Mouse (Mus musculus): ENCODE measurements around the gene Dab2ip. TPM values are rescaled to one million over a fixed set of nuclear protein-coding genes. Genes with fewer than 3 reads are reported as not detected.

Dab2ip gene
- polyA plus RNA-seq, 1 experiment from 2014 or later = 44.0 TPM

GRCm38 (mm10) chr2:35688121-35688520, 130.1 kb downstream of the Dab2ip start:
- Histone ChIP-seq H3K27ac (peak overlapping the region; percentile 47), H3K36me3 (no peaks in the 10 kb centered on the region), H3K27me3 (no peaks in the 10 kb centered on the region), H3K4me3 (no peak overlapping the region), H3K4me2 (no peak overlapping the region), H3K4me1 (replicated peaks) (peaks cover 99% of the 10 kb centered on the region), H3K9ac (no peak overlapping the region), H3K9me3 (replicated peaks) (no peaks in the 10 kb centered on the region)
- 45% methylated on average over 4 of the region's 4 CpGs for WGBS
- no peak for ATAC-seq (replicated peaks; ENCODE audit: insufficient number of reproducible peaks, insufficient read depth, low FRiP score, low read depth)

- H3K9ac ChIP-seq = no peak overlapping the region
- no peaks in the 10 kb centered on the region for H3K9me3 ChIP-seq (replicated peaks)
- WGBS = 83% methylated on average over 5 of the region's 5 CpGs
- peaks cover 99% of the 10 kb centered on the region for H3K4me1 ChIP-seq (replicated peaks)
- no peaks in the 10 kb centered on the region for H3K27me3 ChIP-seq
- no peaks in the 10 kb centered on the region for H3K36me3 ChIP-seq
- no peak overlapping the region for H3K4me3 ChIP-seq
- H3K4me2 ChIP-seq = no peak overlapping the region
- no peak for ATAC-seq (replicated peaks; ENCODE audit: insufficient number of reproducible peaks, insufficient read depth, low FRiP score, low read depth)
- H3K27ac ChIP-seq = peak overlapping the region; percentile 47
These were observed 130.5 kb downstream of the Dab2ip start for GRCm38 (mm10) chr2:35688581-35688980.

- no peaks in the 10 kb centered on the region for H3K36me3 ChIP-seq
- no peak overlapping the region for H3K4me3 ChIP-seq
- ATAC-seq (replicated peaks; ENCODE audit: insufficient number of reproducible peaks, insufficient read depth, low FRiP score, low read depth) = no peak
- no peak overlapping the region for H3K9ac ChIP-seq
- no peaks in the 10 kb centered on the region for H3K27me3 ChIP-seq
- WGBS = 53% methylated on average over 2 of the region's 2 CpGs
- no peaks in the 10 kb centered on the region for H3K9me3 ChIP-seq (replicated peaks)
- H3K4me2 ChIP-seq = no peak overlapping the region
- H3K27ac ChIP-seq = peak overlapping the region; percentile 81
- peaks cover 99% of the 10 kb centered on the region for H3K4me1 ChIP-seq (replicated peaks)
These were observed 131.8 kb downstream of the Dab2ip start for GRCm38 (mm10) chr2:35689881-35690280.

GRCm38 (mm10) chr2:35691257-35692049, 133.4 kb downstream of the Dab2ip start:
- Histone ChIP-seq H3K9me3 (replicated peaks) (no peaks in the 10 kb centered on the region), H3K9ac (peak overlapping the region; percentile 35), H3K27ac (peak overlapping the region; percentile 81), H3K4me1 (replicated peaks) (peaks cover 100% of the 10 kb centered on the region), H3K36me3 (no peaks in the 10 kb centered on the region), H3K4me3 (peak overlapping the region; percentile 31), H3K27me3 (no peaks in the 10 kb centered on the region), H3K4me2 (peak overlapping the region; percentile 57)
- 17% methylated on average over 7 of the region's 7 CpGs for WGBS
- peak; percentile 86 for ATAC-seq (replicated peaks; ENCODE audit: insufficient number of reproducible peaks, insufficient read depth, low FRiP score, low read depth)

GRCm38 (mm10) chr2:35692272-35692900, 134.3 kb downstream of the Dab2ip start:
- Histone ChIP-seq H3K4me2 (peak overlapping the region; percentile 57), H3K9me3 (replicated peaks) (no peaks in the 10 kb centered on the region), H3K27ac (peak overlapping the region; percentile 81), H3K27me3 (no peaks in the 10 kb centered on the region), H3K4me1 (replicated peaks) (peaks cover 100% of the 10 kb centered on the region), H3K9ac (peak overlapping the region; percentile 35), H3K36me3 (no peaks in the 10 kb centered on the region), H3K4me3 (peak overlapping the region; percentile 31)
- 53% methylated on average over 11 of the region's 11 CpGs for WGBS
- no peak for ATAC-seq (replicated peaks; ENCODE audit: insufficient number of reproducible peaks, insufficient read depth, low FRiP score, low read depth)

GRCm38 (mm10) chr2:35693037-35693436, 135.0 kb downstream of the Dab2ip start:
- Histone ChIP-seq H3K9me3 (replicated peaks) (no peaks in the 10 kb centered on the region), H3K27me3 (no peaks in the 10 kb centered on the region), H3K4me1 (replicated peaks) (peaks cover 99% of the 10 kb centered on the region), H3K4me2 (peak overlapping the region; percentile 57), H3K36me3 (no peaks in the 10 kb centered on the region), H3K27ac (peak overlapping the region; percentile 81), H3K4me3 (peak overlapping the region; percentile 31), H3K9ac (0 out of 2 replicates have a peak overlapping the region, but pooled peaks have one; percentile 35)
- no peak for ATAC-seq (replicated peaks; ENCODE audit: insufficient number of reproducible peaks, insufficient read depth, low FRiP score, low read depth)
- 58% methylated on average over 7 of the region's 7 CpGs for WGBS

GRCm38 (mm10) chr2:35694111-35694510, 136.0 kb downstream of the Dab2ip start:
- ATAC-seq (replicated peaks; ENCODE audit: insufficient number of reproducible peaks, insufficient read depth, low FRiP score, low read depth) = no peak
- peak overlapping the region; percentile 81 for H3K27ac ChIP-seq

GRCm38 (mm10) chr2:35696193-35696541, 138.1 kb downstream of the Dab2ip start:
- peak overlapping the region; percentile 81 for H3K27ac ChIP-seq
- 45% methylated on average over 7 of the region's 7 CpGs for WGBS
- peaks cover 93% of the 10 kb centered on the region for H3K4me1 ChIP-seq (replicated peaks)
- no peaks in the 10 kb centered on the region for H3K27me3 ChIP-seq
- ATAC-seq (replicated peaks; ENCODE audit: insufficient number of reproducible peaks, insufficient read depth, low FRiP score, low read depth) = no peak
- H3K4me3 ChIP-seq = no peak overlapping the region
- peak overlapping the region; percentile 34; the same call in 1 of the 2 replicates for H3K9ac ChIP-seq
- no peaks in the 10 kb centered on the region for H3K36me3 ChIP-seq
- H3K9me3 ChIP-seq (replicated peaks) = no peaks in the 10 kb centered on the region
- H3K4me2 ChIP-seq = peak overlapping the region; percentile 44

More at GRCm38 (mm10) chr2:35694111-35694510, 136.0 kb downstream of the Dab2ip start:
- 29% methylated on average over 2 of the region's 2 CpGs for whole genome bisulfite sequencing
- Histone ChIP-seq H3K4me3 (no peak overlapping the region), H3K9ac (no peak overlapping the region), H3K4me2 (peak overlapping the region; percentile 57), H3K9me3 (replicated peaks) (no peaks in the 10 kb centered on the region), H3K4me1 (replicated peaks) (peaks cover 99% of the 10 kb centered on the region), H3K27me3 (no peaks in the 10 kb centered on the region), H3K36me3 (no peaks in the 10 kb centered on the region)

- H3K4me3 ChIP-seq = peak overlapping the region; percentile 21
These were observed 138.7 kb downstream of the Dab2ip start for GRCm38 (mm10) chr2:35696542-35697391.

GRCm38 (mm10) chr2:35697768-35698167, 139.7 kb downstream of the Dab2ip start:
- no peaks in the 10 kb centered on the region for H3K27me3 ChIP-seq
- no peak overlapping the region for H3K4me3 ChIP-seq
- peaks cover 93% of the 10 kb centered on the region for H3K4me1 ChIP-seq (replicated peaks)
- no peak overlapping the region; the same call in 1 of the 2 replicates for H3K27ac ChIP-seq
- H3K9me3 ChIP-seq (replicated peaks) = no peaks in the 10 kb centered on the region
- 62% methylated on average over 3 of the region's 3 CpGs for WGBS
- no peak overlapping the region for H3K4me2 ChIP-seq
- ATAC-seq (replicated peaks; ENCODE audit: insufficient number of reproducible peaks, insufficient read depth, low FRiP score, low read depth) = no peak
- H3K9ac ChIP-seq = no peak overlapping the region
- no peaks in the 10 kb centered on the region for H3K36me3 ChIP-seq

More at GRCm38 (mm10) chr2:35696542-35697391, 138.7 kb downstream of the Dab2ip start:
- no peaks in the 10 kb centered on the region for H3K36me3 ChIP-seq
- peak overlapping the region; percentile 81 for H3K27ac ChIP-seq
- H3K4me1 ChIP-seq (replicated peaks) = peaks cover 93% of the 10 kb centered on the region
- peak overlapping the region; percentile 44 for H3K4me2 ChIP-seq
- 18% methylated on average over 3 of the region's 3 CpGs for WGBS
- no peaks in the 10 kb centered on the region for H3K9me3 ChIP-seq (replicated peaks)
- no peak for ATAC-seq (replicated peaks; ENCODE audit: insufficient number of reproducible peaks, insufficient read depth, low FRiP score, low read depth)
- peak overlapping the region; percentile 32; the same call in 1 of the 2 replicates for H3K9ac ChIP-seq
- no peaks in the 10 kb centered on the region for H3K27me3 ChIP-seq

- no peaks in the 10 kb centered on the region; the same call in 1 of the 2 replicates for H3K36me3 ChIP-seq
- H3K4me1 ChIP-seq (replicated peaks) = peaks cover 71% of the 10 kb centered on the region
- 89% methylated on average over 2 of the region's 2 CpGs for WGBS
- no peak overlapping the region for H3K4me3 ChIP-seq
- H3K9me3 ChIP-seq (replicated peaks) = no peaks in the 10 kb centered on the region
- H3K27me3 ChIP-seq = no peaks in the 10 kb centered on the region
- no peak for ATAC-seq (replicated peaks; ENCODE audit: insufficient number of reproducible peaks, insufficient read depth, low FRiP score, low read depth)
- no peak overlapping the region for H3K9ac ChIP-seq
- H3K27ac ChIP-seq = no peak overlapping the region
- H3K4me2 ChIP-seq = no peak overlapping the region
These were observed 142.9 kb downstream of the Dab2ip start for GRCm38 (mm10) chr2:35700966-35701365.

Measured in heart, embryonic 15.5 days (tissue).